Mouse (Mus musculus): ENCODE measurements around the gene Usf1. TPM values are rescaled to one million over a fixed set of nuclear protein-coding genes. Genes with fewer than 3 reads are reported as not detected.

Gene Usf1
- 168 to 206 TPM (median 179 TPM) in 4 replicates for total RNA-seq (2023; ENCODE audit: inconsistent age)

GRCm38 (mm10) chr1:171410947-171411484 is at the start of gene Usf1:
Usf1 (plus strand) TSS chr1:171411313.

GRCm38 (mm10) chr1:171369845-171370556 is 41.1 kb upstream of the Usf1 start, which contains the start of gene Nectin4:
Nectin4 (plus strand) TSS chr1:171370099.

DNA sequence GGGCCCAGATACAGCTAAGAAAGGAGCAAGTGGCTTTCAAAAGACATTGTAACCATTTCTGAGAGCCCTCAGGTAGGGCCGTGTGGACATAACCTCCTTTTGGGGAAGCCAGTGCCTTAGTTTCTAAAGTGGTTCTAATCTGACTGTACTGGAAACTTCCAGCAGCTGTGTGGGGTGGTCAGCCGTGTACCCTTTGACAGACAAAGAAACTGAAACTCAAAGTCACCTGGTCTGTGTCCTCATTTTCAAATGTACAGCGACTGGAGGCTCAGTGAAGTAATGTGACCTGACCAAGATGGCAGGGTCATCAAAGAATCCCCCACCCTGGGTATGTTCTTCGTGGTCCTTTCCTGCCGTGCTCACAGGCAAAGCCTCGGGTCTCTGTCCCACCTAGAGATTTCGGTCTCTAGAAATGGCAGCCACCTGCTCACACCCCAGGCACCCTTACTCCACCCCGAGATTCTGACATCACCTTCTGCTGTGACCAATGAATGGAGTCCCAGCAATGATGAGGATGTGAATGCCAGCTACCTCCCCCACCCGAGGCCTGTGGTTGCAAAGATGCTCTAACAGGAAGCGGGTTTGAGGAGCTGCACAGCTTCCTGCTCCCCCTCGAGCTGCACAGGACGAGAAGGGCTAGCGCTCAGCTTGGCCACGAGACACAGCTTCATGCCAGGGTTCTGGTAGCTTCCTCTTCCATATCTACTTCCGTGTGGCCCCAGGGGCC is 22.6 kb upstream of the Usf1 start, which contains the start of gene Arhgap30:
Gene Arhgap30 (plus strand): TSS at position 579 of the 727 bp plus-strand sequence.

GRCm38 (mm10) chr1:171418660-171419059 is 7.5 kb downstream of the Usf1 start, which contains the start of gene Tstd1:
Tstd1 (plus strand) TSS chr1:171418872.

DNA sequence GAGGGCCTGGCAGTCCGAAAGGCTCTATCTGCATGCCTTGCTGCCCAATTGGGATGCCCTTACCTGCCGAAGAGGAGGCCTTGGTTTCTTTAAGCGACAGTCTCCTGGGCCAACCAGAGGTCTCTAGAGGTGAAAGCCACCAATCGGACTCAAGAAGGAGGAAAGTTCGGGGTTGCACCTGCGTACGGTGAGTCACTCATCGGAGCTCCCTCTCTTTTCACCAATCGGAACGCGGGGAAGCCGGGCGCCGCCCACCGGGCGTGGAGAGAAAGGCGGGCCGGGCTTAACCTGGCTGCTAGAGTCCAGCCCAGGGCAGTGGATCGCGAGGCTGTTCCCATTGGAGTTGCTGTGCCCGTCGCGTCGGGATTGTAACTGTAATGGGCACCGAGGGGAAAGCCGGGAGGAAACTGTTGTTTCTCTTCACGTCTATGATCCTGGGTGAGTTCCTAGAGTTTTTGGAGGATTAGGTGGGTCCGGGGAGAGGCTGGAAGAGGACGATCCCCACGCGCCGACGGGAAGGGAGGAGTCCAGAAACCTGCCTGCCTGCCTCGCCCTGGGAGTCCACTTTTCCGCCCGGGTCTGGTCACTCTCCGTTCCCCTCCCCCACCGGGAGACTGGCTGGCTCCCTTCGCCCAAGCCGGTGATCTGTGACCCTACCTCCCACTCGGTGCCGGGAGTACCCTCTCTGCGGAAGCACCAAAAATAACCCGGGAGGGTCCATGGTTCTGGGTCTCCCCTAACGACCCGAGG is 26.3 kb downstream of the Usf1 start, which contains the start of gene F11r:
Gene F11r (plus strand): TSS at position 272 of the 750 bp plus-strand sequence.

Other genes starting within 250 kb of the Usf1 start
- gene Pcp4l1, start 215.0 kb upstream of the Usf1 start, total RNA-seq (2023; ENCODE audit: inconsistent age) = not detected in 4 replicates
- gene Nr1i3, start 197.3 kb upstream of the Usf1 start, total RNA-seq (2023; ENCODE audit: inconsistent age) = not detected in 4 replicates
- 21.8 to 26.5 TPM (median 24.2 TPM) in 4 replicates for gene Tomm40l, start 188.8 kb upstream of the Usf1 start, total RNA-seq (2023; ENCODE audit: inconsistent age)
- gene Apoa2, start 186.3 kb upstream of the Usf1 start, total RNA-seq (2023; ENCODE audit: inconsistent age) = not detected in 4 replicates
- 4.7 to 12.2 TPM (median 7.7 TPM) in 4 replicates for gene Fcer1g, start 176.9 kb upstream of the Usf1 start, total RNA-seq (2023; ENCODE audit: inconsistent age)
- gene Adamts4, start 160.9 kb upstream of the Usf1 start, total RNA-seq (2023; ENCODE audit: inconsistent age) = not detected in 4 replicates
- gene Ndufs2, start 159.9 kb upstream of the Usf1 start, total RNA-seq (2023; ENCODE audit: inconsistent age) = 120 to 147 TPM (median 125 TPM) in 4 replicates
- 79.8 to 117 TPM (median 101 TPM) in 4 replicates for gene B4galt3, start 141.0 kb upstream of the Usf1 start, total RNA-seq (2023; ENCODE audit: inconsistent age)
- gene Ppox, start 130.1 kb upstream of the Usf1 start, total RNA-seq (2023; ENCODE audit: inconsistent age) = 60.4 to 71.5 TPM (median 66.1 TPM) in 4 replicates
- gene Usp21, start 123.3 kb upstream of the Usf1 start, total RNA-seq (2023; ENCODE audit: inconsistent age) = 48.5 to 60.7 TPM (median 55.3 TPM) in 4 replicates
- 44.8 to 53.1 TPM (median 48.1 TPM) in 4 replicates for gene Ufc1, start 116.3 kb upstream of the Usf1 start, total RNA-seq (2023; ENCODE audit: inconsistent age)
- 31.3 to 39.4 TPM (median 34.5 TPM) in 4 replicates for gene Dedd, start 82.2 kb upstream of the Usf1 start, total RNA-seq (2023; ENCODE audit: inconsistent age)
- 26.8 to 31.8 TPM (median 28.6 TPM) in 4 replicates for gene Nit1, start 65.7 kb upstream of the Usf1 start, total RNA-seq (2023; ENCODE audit: inconsistent age)
- gene Pfdn2, start 65.6 kb upstream of the Usf1 start, total RNA-seq (2023; ENCODE audit: inconsistent age) = 67.5 to 78.8 TPM (median 74.9 TPM) in 4 replicates
- gene Klhdc9, start 50.5 kb upstream of the Usf1 start, total RNA-seq (2023; ENCODE audit: inconsistent age) = 0.32 to 0.58 TPM (median 0.45 TPM) in 4 replicates
- 0.21 to 0.58 TPM (median 0.45 TPM) in 4 replicates for gene Nectin4, start 41.2 kb upstream of the Usf1 start, total RNA-seq (2023; ENCODE audit: inconsistent age)
- gene Arhgap30, start 22.4 kb upstream of the Usf1 start, total RNA-seq (2023; ENCODE audit: inconsistent age) = 295 to 311 TPM (median 296 TPM) in 4 replicates
- gene Tstd1, start 7.6 kb downstream of the Usf1 start, total RNA-seq (2023; ENCODE audit: inconsistent age) = 6.4 to 19.0 TPM (median 10.9 TPM) in 4 replicates
- gene F11r, start 26.2 kb downstream of the Usf1 start, total RNA-seq (2023; ENCODE audit: inconsistent age) = 0.27 to 1.3 TPM (median 0.89 TPM) in 4 replicates
- 8.7 to 11.8 TPM (median 9.2 TPM) in 4 replicates for gene Alyref2, start 92.2 kb downstream of the Usf1 start, total RNA-seq (2023; ENCODE audit: inconsistent age)
- not detected in 4 replicates for gene Itln1, start 124.0 kb downstream of the Usf1 start, total RNA-seq (2023; ENCODE audit: inconsistent age)
- gene Cd244a, start 147.9 kb downstream of the Usf1 start, total RNA-seq (2023; ENCODE audit: inconsistent age) = 10.1 to 11.8 TPM (median 11.3 TPM) in 4 replicates
- gene Ly9, start 196.1 kb downstream of the Usf1 start, total RNA-seq (2023; ENCODE audit: inconsistent age) = 116 to 137 TPM (median 130 TPM) in 4 replicates
- gene Slamf7, start 241.7 kb downstream of the Usf1 start, total RNA-seq (2023; ENCODE audit: inconsistent age) = 68.5 to 79.8 TPM (median 72.8 TPM) in 4 replicates

Data from B cell, adult (primary cell).